Mouse (Mus musculus): ENCODE measurements at regions not wholly inside any gene's neighbourhood (a gene's known extent, or its start where the extent isn't known, plus 50 kb on each side); places are given as distances from the start of the nearest gene placed in this dataset.
"Not testable (repeated sequence)": the region's sequence is repeated elsewhere in the genome, so short reads cannot be mapped to it uniquely, and the experiment has no call there.

- DNase-seq (ENCODE audit: low spot score in 2 of 2) = no peak
These were observed 831.5 kb downstream of the Gm9195 start for GRCm38 (mm10) chr14:71660166-71660565.

DNA sequence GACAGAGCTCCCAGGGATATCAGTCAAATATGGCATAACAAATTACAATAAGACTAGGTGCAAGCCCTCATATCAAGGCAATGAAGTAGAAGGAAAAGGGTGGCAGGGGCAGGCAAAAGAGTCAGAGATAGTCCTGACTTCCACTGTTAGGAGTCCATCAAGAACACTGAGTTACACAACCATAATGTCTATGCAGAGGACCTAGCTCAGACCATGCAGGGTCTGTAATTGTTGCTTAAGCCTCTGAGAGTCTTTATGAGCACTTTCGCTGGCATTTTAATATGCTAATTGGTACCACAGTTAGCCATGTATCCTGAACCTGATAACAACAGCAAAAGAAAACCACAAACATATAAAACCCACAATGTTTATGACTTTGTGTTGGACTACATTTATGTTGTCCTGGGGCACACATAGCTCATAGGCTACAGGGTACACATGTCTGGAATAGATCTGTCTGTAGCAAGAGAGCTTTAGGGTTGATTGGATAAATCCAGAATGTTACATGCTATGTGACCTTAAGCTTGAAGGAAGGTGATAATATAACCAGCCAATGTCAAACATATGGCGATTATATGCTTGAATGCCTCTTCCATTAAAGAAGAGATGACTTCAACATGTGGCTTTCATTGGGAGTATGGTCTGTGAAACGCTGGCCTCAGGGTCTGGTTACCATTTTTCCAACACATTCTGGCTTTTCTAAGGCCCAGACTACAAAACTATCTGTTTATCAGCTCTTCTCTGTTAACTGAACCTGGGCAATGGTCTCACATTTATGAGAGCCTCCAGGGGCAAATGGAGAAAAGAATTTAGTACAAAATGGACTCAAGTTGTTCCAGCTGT lies 836.6 kb downstream of the Gm9195 start:
- DNase-seq (ENCODE audit: low spot score in 2 of 2) = no peak

DNA sequence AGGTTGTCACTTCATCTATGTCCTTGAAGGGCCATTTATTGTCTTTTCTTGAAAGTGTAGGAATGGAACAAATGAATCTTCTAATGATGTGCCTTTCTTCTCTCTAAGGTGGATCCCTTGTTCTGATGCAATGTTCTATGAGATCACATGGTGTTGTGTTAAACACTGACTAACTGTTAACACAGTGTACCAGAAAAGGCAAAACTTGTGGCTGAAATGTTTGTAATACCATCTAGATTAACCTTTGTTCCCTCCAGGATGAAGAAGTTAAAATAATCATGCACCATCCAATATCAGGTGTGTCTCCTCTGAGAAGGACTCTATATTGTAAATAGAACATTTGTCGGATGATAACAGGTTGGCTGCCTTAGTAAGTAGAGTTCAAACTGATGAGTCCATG lies 849.1 kb downstream of the Gm9195 start:
- DNase-seq (ENCODE audit: low spot score in 2 of 2) = no peak

GRCm38 (mm10) chr14:71639083-71639482 lies 852.6 kb downstream of the Gm9195 start:
- no peak for DNase-seq (ENCODE audit: low spot score in 2 of 2)

DNA sequence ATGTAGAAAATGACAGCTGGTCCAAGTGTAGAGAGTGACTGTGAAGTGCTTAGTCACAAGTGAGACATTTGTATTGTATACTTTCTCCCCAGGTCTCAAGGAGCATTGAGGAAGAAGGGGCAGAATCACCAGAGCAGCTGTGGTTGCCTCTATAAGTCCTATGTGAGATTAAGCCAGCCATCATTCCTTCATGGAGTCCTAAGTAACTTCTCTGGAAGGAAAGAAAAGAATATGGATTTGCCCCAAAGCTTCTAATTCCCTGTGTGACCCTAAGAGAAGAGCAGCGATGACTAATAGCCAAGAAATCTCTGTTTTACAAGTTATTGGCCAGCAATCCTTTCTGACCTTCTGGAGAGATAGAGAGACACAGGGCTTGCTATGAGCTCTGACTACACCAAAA lies 856.5 kb downstream of the Gm9195 start:
- DNase-seq (ENCODE audit: low spot score in 2 of 2) = no peak

GRCm38 (mm10) chr14:71609698-71610301 lies 881.8 kb downstream of the Gm9195 start:
- DNase-seq (ENCODE audit: low spot score in 2 of 2) = no peak

- DNase-seq (ENCODE audit: low spot score in 2 of 2) = no peak
These were observed 887.9 kb downstream of the Gm9195 start for GRCm38 (mm10) chr14:71603710-71604109.

- no peak for DNase-seq (ENCODE audit: low spot score in 2 of 2)
These were observed 893.8 kb downstream of the Gm9195 start for GRCm38 (mm10) chr14:71597859-71598258.

DNA sequence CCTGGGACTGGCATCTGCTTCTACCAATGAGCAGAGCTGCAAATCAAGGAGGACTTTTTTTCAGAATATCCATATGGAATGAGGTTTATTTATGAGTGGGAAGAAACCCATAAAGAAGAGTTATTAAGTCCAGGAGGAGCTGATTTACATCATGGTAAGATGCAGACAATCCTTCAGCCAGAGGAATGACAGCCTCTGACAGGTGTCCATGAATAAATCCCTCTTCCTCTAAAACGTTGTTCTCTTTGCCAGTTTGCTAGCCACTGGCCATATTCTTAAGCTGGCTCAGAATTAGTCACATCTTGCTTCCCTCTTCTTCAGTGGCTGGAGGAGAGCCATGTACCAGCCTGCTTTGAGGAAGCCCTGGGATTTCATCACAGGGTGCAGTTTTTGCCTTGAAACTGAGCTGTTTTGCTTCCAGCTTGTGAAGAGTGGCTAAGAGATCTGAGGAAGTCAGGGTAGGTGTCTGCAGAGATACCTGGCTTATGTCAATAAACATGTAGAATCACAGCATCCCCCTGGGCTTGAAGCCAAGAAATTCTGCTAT lies 902.9 kb downstream of the Gm9195 start:
- DNase-seq (ENCODE audit: low spot score in 2 of 2) = peak in 1 of 2 experiments; percentile 5

DNA sequence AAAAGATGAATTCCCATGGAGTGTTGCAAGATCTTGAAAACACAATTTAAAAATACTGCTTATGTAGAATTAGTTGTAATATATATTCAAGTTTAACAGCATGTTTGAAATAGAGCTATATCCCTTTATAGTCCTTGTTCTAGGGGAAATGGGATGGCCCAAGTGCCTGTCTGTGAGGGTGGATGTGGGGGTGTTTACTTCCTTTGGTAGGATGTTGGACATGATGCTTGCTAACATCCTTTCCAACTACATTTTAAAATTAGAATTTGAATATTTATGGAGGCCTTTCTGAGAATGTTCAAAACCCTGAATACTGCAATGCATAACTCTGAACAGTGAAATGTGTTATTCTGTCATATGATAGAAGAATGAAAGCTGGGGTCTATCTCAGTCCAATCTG lies 903.6 kb downstream of the Gm9195 start:
- DNase-seq (ENCODE audit: low spot score in 2 of 2) = no peak

GRCm38 (mm10) chr14:71564816-71565215 lies 926.8 kb downstream of the Gm9195 start:
- no peak for DNase-seq (ENCODE audit: low spot score in 2 of 2)

GRCm38 (mm10) chr14:71561906-71562305 lies 929.7 kb downstream of the Gm9195 start:
- DNase-seq (ENCODE audit: low spot score in 2 of 2) = peak; percentile 22 to 35

DNA sequence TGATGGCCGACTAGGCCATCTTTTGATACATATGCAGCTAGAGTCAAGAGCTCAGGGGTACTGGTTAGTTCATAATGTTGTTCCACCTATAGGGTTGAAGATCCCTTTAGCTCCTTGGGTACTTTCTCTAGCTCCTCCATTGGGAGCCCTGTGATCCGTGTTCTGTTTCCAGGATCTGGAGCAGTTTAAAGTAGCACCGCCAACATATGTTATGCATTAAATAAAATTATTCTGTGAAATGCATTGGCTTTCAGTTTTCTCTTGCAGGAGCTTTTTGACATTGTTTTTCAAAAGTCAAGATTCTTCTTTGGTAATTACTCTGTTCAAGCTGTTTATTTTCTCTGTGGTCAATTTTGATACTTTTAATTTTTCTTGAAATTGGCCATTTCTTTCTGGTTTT lies 937.3 kb downstream of the Gm9195 start:
- DNase-seq (ENCODE audit: low spot score in 2 of 2) = not testable (repeated sequence)

- no peak for DNase-seq (ENCODE audit: low spot score in 2 of 2)
These were observed 943.9 kb upstream of the Fam160b2 start for GRCm38 (mm10) chr14:71543580-71543979.

DNA sequence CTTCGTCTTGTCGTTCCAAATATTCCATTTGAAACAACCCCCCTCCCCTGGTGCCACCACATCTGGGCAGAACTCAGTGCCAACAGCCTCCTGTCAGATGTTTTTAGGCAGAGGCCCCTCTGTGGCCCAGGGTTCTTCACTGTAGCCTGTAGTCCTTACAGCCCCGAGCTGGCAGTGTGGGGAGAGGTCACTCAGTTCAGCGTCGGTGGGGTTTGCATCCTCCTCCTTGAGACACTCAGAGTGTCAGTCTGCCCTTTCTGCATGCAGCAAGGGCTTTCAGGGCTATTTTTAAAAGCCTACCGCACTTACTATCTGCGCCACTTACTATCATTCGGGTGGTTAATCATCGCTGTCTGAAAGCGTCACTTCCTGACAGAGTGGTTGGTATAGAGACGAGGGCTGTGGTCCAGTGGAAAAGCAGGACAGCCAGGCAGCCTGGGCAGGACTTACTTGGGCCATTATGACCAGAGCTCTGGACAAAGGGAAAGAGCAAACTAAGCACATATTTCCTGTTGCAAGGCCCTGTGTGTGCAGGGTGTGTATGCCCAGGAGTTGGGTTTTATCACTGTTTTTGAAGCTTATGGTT lies 932.5 kb upstream of the Fam160b2 start:
- DNase-seq (ENCODE audit: low spot score in 2 of 2) = no peak

- DNase-seq (ENCODE audit: low spot score in 2 of 2) = no peak
These were observed 931.7 kb upstream of the Fam160b2 start for GRCm38 (mm10) chr14:71531298-71531697.

- no peak for DNase-seq (ENCODE audit: low spot score in 2 of 2)
These were observed 930.8 kb upstream of the Fam160b2 start for GRCm38 (mm10) chr14:71530421-71530820.

DNA sequence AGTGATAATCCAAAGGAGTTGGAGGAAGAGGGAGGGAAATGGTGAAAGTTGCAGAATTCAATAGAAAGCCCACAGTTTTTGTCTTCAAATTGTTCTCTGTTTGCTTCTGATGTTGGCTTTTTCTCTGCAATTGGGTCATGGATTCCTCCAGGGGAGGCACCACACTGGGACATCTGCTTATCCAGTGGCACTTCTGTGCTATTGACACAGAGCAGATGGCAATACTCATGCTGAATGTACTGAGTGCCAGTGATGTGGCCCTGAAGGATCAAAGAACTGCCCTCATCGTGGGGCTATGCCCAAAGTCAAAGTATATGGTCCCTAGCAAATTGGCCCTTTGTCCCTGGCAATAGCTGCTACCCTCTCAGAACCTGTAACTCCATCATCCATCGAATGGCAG lies 918.9 kb upstream of the Fam160b2 start:
- DNase-seq (ENCODE audit: low spot score in 2 of 2) = no peak

DNA sequence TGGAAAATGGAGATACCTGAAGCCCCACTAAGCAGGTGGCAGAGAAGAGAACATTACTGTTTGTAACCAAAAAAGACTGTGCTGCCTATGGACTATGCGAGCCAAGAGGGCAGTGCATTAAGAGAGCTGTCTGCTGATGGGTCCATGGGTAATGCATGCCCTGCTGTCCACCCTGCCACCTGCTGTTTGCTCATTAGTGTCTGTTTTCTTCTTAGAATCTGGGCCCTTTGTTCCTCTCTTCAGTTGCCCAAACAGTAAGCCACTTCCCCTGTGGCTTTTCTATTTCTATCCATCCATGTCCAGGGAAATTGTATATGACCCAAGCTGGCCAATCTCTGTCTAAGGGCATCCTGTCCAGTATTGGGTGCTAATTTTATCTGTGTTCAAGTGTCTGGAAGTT lies 901.2 kb upstream of the Fam160b2 start:
- no peak for DNase-seq (ENCODE audit: low spot score in 2 of 2)

DNA sequence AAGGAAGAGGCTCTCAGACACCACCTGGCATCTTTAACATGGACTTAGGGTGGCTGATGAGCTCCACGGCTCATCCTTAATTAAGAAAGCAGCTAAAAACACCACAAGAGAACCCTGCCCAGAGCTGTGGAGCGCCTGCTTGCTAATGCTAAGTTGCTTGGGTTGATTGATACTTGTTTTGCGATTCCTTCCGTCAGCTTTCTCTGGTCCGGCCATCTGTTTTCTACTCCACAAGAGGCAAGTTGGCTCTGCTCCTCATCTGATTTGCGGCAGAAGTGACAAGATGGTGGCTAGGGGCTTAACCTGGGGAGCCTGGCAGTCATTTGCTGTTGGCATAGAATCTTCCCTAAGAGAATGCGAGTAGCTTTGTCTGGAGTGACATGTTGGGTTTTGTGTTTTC lies 891.6 kb upstream of the Fam160b2 start:
- no peak for DNase-seq (ENCODE audit: low spot score in 2 of 2)

DNA sequence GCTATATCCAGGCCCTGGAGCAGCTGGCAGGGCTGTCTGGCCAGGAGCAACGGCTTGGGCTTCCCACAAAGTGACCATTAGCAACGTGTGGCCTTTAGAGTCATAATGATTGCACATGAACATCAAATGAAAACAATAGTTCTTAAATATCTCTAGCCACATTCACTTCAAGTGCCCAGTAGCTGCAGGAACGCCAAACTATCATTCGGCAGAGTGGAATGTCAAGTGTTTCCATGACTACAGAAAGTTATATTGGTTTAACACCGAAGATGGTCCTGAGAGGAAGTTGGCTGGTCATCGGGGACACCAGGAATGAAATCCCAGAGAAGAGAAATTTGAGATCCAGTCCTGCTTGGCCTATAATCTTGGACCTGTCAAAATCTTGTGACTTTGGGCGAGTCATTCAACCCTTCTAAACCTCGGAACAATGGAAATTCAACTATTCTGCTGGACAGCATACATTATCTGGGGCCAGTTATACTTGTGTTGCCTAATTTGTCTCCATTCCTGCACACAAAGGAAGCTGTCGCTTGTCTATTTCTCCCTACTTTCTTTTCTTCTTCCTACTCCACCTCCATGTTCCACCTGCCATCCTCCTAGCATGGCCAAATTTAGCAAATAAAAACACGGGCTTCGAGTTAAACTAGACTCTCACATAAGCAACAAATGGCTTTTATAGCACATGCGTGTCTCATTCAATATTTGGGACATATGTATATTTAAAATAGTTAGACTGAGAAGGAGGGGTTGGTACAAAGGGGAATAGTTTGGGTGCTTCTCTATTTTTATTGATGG lies 886.7 kb upstream of the Fam160b2 start:
- DNase-seq (ENCODE audit: low spot score in 2 of 2) = no peak

DNA sequence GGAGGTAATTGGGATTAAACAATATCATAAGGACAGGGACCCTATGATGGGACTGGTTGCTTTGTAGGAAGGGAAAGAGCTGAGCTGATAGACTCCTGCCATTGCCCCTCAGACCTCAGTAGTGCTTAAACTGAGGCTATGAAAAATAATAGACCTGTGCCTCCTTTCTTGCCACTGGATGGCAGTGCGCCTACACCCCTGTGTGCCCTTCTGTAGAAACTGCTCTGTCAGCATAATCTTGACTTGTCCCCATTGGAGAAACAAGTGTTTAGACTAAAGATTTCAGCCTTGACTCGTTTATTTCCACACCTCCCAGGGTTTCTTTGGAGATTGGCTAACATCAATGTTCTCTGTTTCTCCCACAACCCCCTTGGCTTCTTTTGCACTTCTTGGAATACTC lies 876.0 kb upstream of the Fam160b2 start:
- DNase-seq (ENCODE audit: low spot score in 2 of 2) = no peak
